Mouse (Mus musculus) kidney, adult 2 months (tissue): ENCODE measurements around the gene 9530077C05Rik. TPM values are rescaled to one million over a fixed set of nuclear protein-coding genes. Genes with fewer than 3 reads are reported as not detected.
"Not testable (repeated sequence)": the region's sequence is repeated elsewhere in the genome, so short reads cannot be mapped to it uniquely, and the experiment has no call there.

Experiments
- DNase-seq: peaks from one replicate; pipeline ENCODE4 v3.0.0; 2021
- H3K27ac ChIP-seq: fragments of 200-500 bp; 2 replicates; pipeline ENCODE4 v1.5.1; 2012; ENCODE audit warnings: low read depth, low read length, control low read depth, inconsistent platforms; ENCODE audit not compliant: insufficient read depth
- H3K27me3 ChIP-seq: fragments of 200-500 bp; replicated peaks from 2 replicates; pipeline ENCODE4 v1.6.1; 2012; ENCODE audit warnings: mild to moderate bottlenecking, moderate library complexity, low read length, inconsistent platforms; ENCODE audit not compliant: control insufficient read depth, insufficient read depth
- H3K36me3 ChIP-seq: fragments of 200-500 bp; 2 replicates; pipeline ENCODE4 v1.6.1; 2012; ENCODE audit warnings: mild to moderate bottlenecking, moderate library complexity, low read length, inconsistent platforms; ENCODE audit not compliant: control insufficient read depth, insufficient read depth
- H3K4me1 ChIP-seq: fragments of 200-500 bp; 2 replicates; pipeline ENCODE4 v1.6.1; 2011; ENCODE audit warnings: low read length; ENCODE audit not compliant: control insufficient read depth, insufficient read depth
- H3K4me3 ChIP-seq: fragments of 200-500 bp; 2 replicates; pipeline ENCODE4 v1.5.1; 2011; ENCODE audit warnings: mild to moderate bottlenecking, low read depth, low read length, control low read depth; ENCODE audit not compliant: insufficient read depth
- CTCF ChIP-seq: fragments of 200-500 bp; conservative IDR thresholded peaks from 2 replicates; pipeline ENCODE4 v1.5.1; 2011; ENCODE audit warnings: low read depth, mild to moderate bottlenecking, control low read depth, low read length, moderate library complexity, mixed read lengths; ENCODE audit not compliant: insufficient read depth, insufficient read length
- POLR2A ChIP-seq: fragments of 200-500 bp; IDR thresholded peaks from one replicate; pipeline ENCODE4 v1.6.1; 2011; ENCODE audit warnings: low read depth, low read length, control low read depth
- WGBS: fragments of 180-500 bp; shearing (Covaris S2); methylation state at CpG from one replicate; pipeline ENCODE4 v1.1.7; 2018; 5-methylcytosine and 5-hydroxymethylcytosine counted together
- polyA plus RNA-seq: library from polyadenylated mRNA; depleted of rRNA; stranded (reverse); fragments of >200 nt; gene quantifications from 2 replicates; pipeline ENCODE4 v1.2.3, GENCODE M21; 2012

Gene 9530077C05Rik
- polyA plus RNA-seq, 1 experiment: 1.0 TPM

DNA sequence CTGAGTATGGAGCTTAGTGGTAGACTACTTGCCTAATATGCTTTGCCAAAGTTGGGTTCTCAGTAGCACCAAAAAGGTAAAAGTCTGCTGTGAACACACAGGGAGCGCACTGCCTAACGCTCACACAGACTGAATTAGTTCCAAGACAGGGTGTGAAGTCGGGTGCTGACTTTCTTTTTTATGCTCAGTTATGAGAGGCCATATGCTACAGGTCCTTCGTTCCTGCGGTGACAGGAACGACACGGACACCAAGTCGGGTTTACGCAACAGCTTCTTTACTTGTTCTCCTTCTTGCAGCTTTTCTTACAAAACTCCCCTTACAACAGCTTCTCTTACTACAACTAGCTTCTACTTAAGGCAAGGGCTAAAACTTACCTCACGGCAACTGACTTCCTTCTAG, 31.8 kb downstream of the 9530077C05Rik start:
- DNase-seq: no peak
- TF ChIP-seq POLR2A (no peak), CTCF (no peak)
- Histone ChIP-seq H3K4me3 (no peak overlapping the region), H3K27me3 (no peaks in the 10 kb centered on the region), H3K4me1 (no peaks in the 10 kb centered on the region), H3K36me3 (no peaks in the 10 kb centered on the region), H3K27ac (no peak overlapping the region)
- WGBS: 92% methylated on average over 10 of the region's 10 CpGs

DNA sequence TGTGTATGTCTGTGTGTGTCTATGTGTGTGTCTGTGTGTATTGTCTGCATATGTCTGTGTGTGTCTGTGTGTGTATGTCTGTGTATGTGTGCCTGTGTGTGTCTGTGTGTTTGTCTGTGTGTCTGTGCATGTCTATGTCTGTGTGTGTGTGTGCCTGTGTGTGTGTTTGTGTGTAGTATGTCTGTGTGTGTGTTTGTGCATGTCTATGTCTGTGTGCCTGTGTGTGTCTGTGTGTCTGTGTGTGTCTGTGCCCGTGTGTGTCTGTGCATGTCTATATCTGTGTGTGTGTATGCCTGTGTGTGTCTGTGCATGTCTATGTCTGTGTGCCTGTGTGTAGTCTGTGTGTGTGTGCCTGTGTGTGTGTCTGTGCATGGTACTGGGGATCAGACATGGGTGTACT, 33.8 kb downstream of the 9530077C05Rik start:
- no peak for TF ChIP-seq POLR2A
- no peak for TF ChIP-seq CTCF
- Histone ChIP-seq H3K27me3 (no peaks in the 10 kb centered on the region), H3K4me3 (no peak overlapping the region), H3K4me1 (no peaks in the 10 kb centered on the region), H3K36me3 (no peaks in the 10 kb centered on the region), H3K27ac (no peak overlapping the region)
- 85% methylated on average over 1 of the region's 1 CpGs for WGBS
- DNase-seq: no peak

DNA sequence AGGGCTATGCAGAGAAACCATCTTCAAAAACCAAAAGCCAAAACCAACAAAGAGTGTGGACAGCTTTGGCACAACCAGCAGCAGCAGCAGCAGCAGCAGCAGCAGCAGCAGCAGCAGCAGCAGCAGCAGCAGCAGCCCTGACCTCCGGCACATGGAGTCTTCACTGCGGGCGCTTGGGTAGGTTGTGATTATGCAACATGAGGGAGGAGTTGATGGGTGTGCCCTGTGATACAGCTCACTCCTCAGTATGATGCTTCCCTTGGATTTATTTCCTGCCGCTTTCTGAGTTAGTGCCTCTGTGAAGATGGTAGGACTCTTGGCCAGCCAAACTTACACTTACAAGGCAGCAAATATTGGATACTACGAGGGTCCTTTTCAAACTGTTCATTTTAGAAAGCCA, 35.9 kb downstream of the 9530077C05Rik start:
- WGBS: 77% methylated on average over 5 of the region's 5 CpGs
- Histone ChIP-seq H3K4me3 (no peak overlapping the region), H3K27ac (no peak overlapping the region), H3K4me1 (no peaks in the 10 kb centered on the region), H3K27me3 (no peaks in the 10 kb centered on the region), H3K36me3 (peaks cover 3% of the 10 kb centered on the region)
- no peak for TF ChIP-seq POLR2A
- TF ChIP-seq CTCF: no peak
- DNase-seq: no peak

DNA sequence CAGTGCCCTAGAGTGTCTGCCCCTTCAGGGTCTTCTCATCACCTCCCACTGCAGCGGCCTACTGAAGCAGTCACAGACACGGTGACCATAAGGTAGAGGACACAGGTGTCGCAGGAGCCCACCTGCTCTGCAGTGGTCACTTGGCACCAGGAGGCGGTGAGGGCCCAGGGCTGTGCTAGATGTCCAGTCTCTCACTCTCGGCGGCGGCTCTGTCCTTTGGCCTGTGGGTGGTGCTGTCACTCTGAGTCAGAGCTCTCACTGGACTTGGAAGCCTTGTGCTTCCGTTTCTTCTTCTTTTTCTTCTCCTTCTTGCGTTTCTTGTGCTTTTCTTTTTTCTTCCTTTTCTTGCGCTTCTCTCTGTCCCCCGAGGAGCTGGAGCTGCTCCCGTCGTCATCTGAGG, 37.1 kb downstream of the 9530077C05Rik start:
- Histone ChIP-seq H3K4me3 (no peak overlapping the region), H3K27ac (no peak overlapping the region), H3K36me3 (peaks cover 3% of the 10 kb centered on the region), H3K27me3 (no peaks in the 10 kb centered on the region), H3K4me1 (no peaks in the 10 kb centered on the region)
- 85% methylated on average over 13 of the region's 13 CpGs for WGBS
- no peak for DNase-seq
- TF ChIP-seq CTCF (0 out of 2 replicates have a peak, but pooled peaks have one; percentile 18), POLR2A (no peak)

DNA sequence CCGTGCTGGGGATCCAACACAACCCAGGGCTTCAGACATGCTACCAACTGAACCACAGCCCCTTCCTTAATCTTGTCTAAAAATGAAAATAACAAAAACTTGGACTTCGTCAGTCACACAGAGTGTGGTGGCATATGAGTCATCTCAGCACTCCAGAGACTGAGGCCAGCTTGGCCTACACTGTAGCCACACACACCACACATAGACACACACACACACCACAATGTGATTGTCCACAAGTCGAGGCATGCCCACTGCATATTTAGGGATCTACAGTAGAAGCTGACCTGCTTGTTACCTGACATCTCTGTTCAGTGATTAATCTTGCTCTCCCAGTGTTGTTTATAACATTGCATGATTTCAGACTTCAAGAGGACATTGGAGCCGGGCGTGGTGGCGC, 37.9 kb downstream of the 9530077C05Rik start:
- 92% methylated on average over 6 of the region's 6 CpGs for WGBS
- Histone ChIP-seq H3K4me3 (no peak overlapping the region), H3K36me3 (peaks cover 3% of the 10 kb centered on the region), H3K4me1 (no peaks in the 10 kb centered on the region), H3K27ac (no peak overlapping the region), H3K27me3 (no peaks in the 10 kb centered on the region)
- no peak for TF ChIP-seq CTCF
- TF ChIP-seq POLR2A: no peak
- no peak for DNase-seq

DNA sequence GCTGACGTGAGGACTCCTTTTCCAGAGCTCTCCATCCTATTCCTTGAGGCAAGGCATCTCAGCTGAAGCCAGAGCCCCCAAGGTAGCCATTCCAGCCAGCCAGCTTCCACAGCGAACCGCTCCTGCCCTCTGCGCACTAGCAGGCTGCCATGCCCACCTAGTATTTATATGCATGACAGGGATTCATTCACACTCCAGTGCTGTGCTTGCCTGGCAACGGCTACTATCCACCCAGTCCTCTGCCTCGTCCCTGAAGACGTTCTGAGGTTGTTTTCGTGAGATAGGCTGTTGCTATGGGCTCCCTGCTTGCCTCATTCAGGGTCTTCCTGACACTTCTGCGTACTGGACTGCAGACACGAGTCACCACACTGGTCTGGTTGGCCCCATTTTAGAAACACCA, 41.4 kb downstream of the 9530077C05Rik start:
- H3K27ac ChIP-seq: no peak overlapping the region
- no peaks in the 10 kb centered on the region for H3K4me1 ChIP-seq
- peaks cover 3% of the 10 kb centered on the region for H3K36me3 ChIP-seq
- TF ChIP-seq POLR2A (no peak), CTCF (no peak)
- no peak overlapping the region for H3K4me3 ChIP-seq
- WGBS: 81% methylated on average over 10 of the region's 10 CpGs
- DNase-seq: no peak
- no peaks in the 10 kb centered on the region for H3K27me3 ChIP-seq

DNA sequence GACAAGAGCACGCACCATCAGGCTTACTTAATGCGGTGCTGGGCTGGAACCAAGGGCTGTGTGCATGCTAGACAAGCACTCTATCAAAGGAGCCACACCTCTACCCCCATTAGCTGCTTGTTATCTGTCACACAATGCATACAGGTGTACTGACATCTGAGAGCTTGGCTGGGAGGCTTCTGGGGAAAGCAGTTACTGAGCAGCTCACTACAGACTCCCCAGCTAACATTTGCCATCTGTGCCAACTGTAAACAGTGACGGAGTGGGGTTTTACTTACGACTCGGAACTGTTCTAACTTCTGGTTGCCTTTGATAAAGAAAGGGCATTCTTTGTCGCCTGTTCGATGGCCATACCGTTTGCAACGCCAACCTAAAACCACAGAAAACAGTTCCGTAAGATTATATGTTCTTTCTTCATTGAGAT, 42.2 kb downstream of the 9530077C05Rik start:
- 93% methylated on average over 10 of the region's 10 CpGs for WGBS

DNA sequence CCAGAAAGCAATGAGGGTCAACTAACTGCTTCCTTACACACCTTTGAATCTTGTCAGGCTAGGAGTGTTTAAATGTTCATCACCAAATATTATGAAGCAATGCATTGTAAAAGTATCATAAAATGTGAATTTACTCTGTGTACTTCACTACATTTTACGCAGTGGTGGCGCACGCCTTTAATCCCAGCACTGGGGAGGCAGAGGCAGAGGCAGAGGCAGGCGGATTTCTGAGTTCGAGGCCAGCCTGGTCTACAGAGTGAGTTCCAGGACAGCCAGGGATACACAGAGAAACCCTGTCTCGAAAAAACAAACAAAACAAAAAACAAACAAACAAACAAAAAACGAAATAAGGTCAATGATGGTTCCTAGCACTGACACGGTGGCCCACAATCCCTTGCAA, 42.7 kb downstream of the 9530077C05Rik start, which contains the start of gene Gm17545:
Gene Gm17545, plus strand, starts transcription at position 301 of the 400 bp plus-strand sequence.
- H3K4me3 ChIP-seq, H3K27ac ChIP-seq, H3K36me3 ChIP-seq, DNase-seq, H3K4me1 ChIP-seq, H3K27me3 ChIP-seq: not testable (repeated sequence)
- WGBS: 91% methylated on average over 8 of the region's 8 CpGs

More for the DNA sequence above, 42.2 kb downstream of the 9530077C05Rik start:
- H3K27ac ChIP-seq: no peak overlapping the region
- H3K36me3 ChIP-seq: peaks cover 3% of the 10 kb centered on the region
- TF ChIP-seq CTCF: no peak
- TF ChIP-seq POLR2A: no peak
- no peaks in the 10 kb centered on the region for H3K4me1 ChIP-seq
- DNase-seq: no peak
- no peak overlapping the region for H3K4me3 ChIP-seq
- H3K27me3 ChIP-seq: no peaks in the 10 kb centered on the region
